ENCODE assay signal across 10 mouse cellular contexts in the genomic region with DNA sequence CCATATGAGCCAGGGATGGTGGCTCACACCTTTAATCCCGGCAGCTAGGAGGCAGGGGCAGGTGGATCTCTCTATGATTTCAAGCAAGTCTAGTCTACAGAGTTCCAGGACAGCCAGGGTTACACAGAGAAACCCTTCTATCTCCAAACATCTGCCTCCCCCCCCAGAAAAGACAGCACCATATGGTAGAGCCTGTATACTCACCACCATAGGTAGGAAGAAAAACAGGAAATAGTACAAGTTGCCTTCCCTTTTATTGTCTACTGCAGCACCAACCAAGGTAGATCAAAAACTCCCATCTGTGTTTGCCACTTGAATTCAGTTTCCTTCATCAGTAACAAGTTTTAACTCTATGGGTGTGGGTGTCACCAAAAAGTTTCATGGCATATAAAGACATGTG. TPM values are rescaled to one million over a fixed set of nuclear protein-coding genes. Genes with fewer than 3 reads are reported as not detected.
DNase-seq lines count a peak whose midpoint lies in the region; ATAC-seq and TF ChIP-seq lines count a peak whose summit lies in the region.
"Had no signal": no experiment of that assay in that cellular context is flagged by ENCODE, and none has a peak within 500 bp of the region (broad histone marks: within the 10 kb centered on the region; RNA-seq: fewer than 3 reads in every experiment).

No protein-coding gene starts in this region.

- no peak for DNase-seq in gastrocnemius, adult 2 months
- DNase-seq in gastrocnemius, postnatal 14 days: no peak
- DNase-seq in liver, embryonic 13.5 days: no peak
- DNase-seq in adrenal gland, postnatal 10 days: no peak
- DNase-seq in cerebellum, adult 9-11 months: no peak
- DNase-seq in layer of hippocampus, postnatal 14 days (ENCODE audit: low spot score in 2 of 2): no peak
- DNase-seq: gastrocnemius, postnatal 36 days; left cerebral cortex, postnatal 4 days had no signal

- peak overlapping the region; percentile 64 for H3ac ChIP-seq in C2C12 (ENCODE audit: control insufficient read depth, insufficient read length, low read depth)

- peaks cover 51% of the 10 kb centered on the region for H3K36me3 ChIP-seq in C2C12 (ENCODE audit: control insufficient read depth, insufficient read depth)
- H3K36me3 ChIP-seq in forebrain, embryonic 15.5 days: peaks cover 41% of the 10 kb centered on the region
- peaks cover 47% of the 10 kb centered on the region for H3K36me3 ChIP-seq in liver, embryonic 13.5 days

- intact Hi-C loops in gastrocnemius, adult 2 months (cut with DNase I): loop anchor here (2.0 kb wide), 2 partner anchors 21 to 35 kb away; a partner anchor contains a TSS
- intact Hi-C loops in gastrocnemius, postnatal 14 days (cut with DNase I; ENCODE audit: low total_unique reads): no loop called here

- H3K79me3 ChIP-seq in C2C12 (ENCODE audit: low read depth): peaks cover 17% of the 10 kb centered on the region

- peaks cover 46% of the 10 kb centered on the region for H3K79me2 ChIP-seq in C2C12 (ENCODE audit: control insufficient read depth, insufficient read depth)

- no peak for ATAC-seq in forebrain, embryonic 15.5 days (replicated peaks)
- no peak for ATAC-seq in liver, embryonic 13.5 days (ENCODE audit: low read depth)

- H3K4me1 ChIP-seq in forebrain, embryonic 15.5 days: peaks cover 22% of the 10 kb centered on the region
- peaks cover 29% of the 10 kb centered on the region for H3K4me1 ChIP-seq in liver, embryonic 13.5 days (replicated peaks)

- H3K27me3 ChIP-seq in C2C12 (ENCODE audit: control insufficient read depth, insufficient read depth, insufficient read length): no peaks in the 10 kb centered on the region
- H3K27me3 ChIP-seq in forebrain, embryonic 15.5 days: no peaks in the 10 kb centered on the region
- no peaks in the 10 kb centered on the region for H3K27me3 ChIP-seq in liver, embryonic 13.5 days

- H3K4me3 ChIP-seq in gastrocnemius, adult 2 months: peak overlapping the region; percentile 93
- H3K4me3 ChIP-seq in C2C12 (ENCODE audit: insufficient read depth, poor library complexity, severe bottlenecking): peak overlapping the region; percentile 97
- H3K4me3 ChIP-seq in forebrain, embryonic 15.5 days: peak overlapping the region; percentile 68
- H3K4me3 ChIP-seq in liver, embryonic 13.5 days (replicated peaks): peak overlapping the region; percentile 81

- peak overlapping the region; percentile 95 for H3K4me2 ChIP-seq in forebrain, embryonic 15.5 days (replicated peaks)
- H3K4me2 ChIP-seq in liver, embryonic 13.5 days: peak overlapping the region; percentile 95

- WGBS in forebrain, embryonic 15.5 days: 89% methylated on average over 1 of the region's 1 CpGs
- WGBS in liver, embryonic 13.5 days (ENCODE audit: insufficient replicate concordance): 82% methylated on average over 1 of the region's 1 CpGs

- no peaks in the 10 kb centered on the region for H3K9me3 ChIP-seq in forebrain, embryonic 15.5 days
- H3K9me3 ChIP-seq in liver, embryonic 13.5 days (replicated peaks): no peaks in the 10 kb centered on the region

- H3K27ac ChIP-seq in gastrocnemius, adult 2 months: no peak overlapping the region
- no peak overlapping the region for H3K27ac ChIP-seq in forebrain, embryonic 15.5 days (replicated peaks)
- no peak overlapping the region for H3K27ac ChIP-seq in liver, embryonic 13.5 days

- H3K9ac ChIP-seq in forebrain, embryonic 15.5 days (replicated peaks): 0 out of 2 replicates have a peak overlapping the region, but pooled peaks have one; percentile 67
- H3K9ac ChIP-seq in liver, embryonic 13.5 days: peak overlapping the region; percentile 92; the same call in 1 of the 2 replicates

- TF ChIP-seq CTCF in gastrocnemius, adult 2 months (IDR thresholded peaks at IDR 0.05): no peak
- no peak for TF ChIP-seq CTCF in C2C12 (IDR thresholded peaks at IDR 0.05; ENCODE audit: control insufficient read depth, insufficient read depth, insufficient read length)

TF ChIP-seq in C2C12, 6 proteins besides CTCF, POLR2A, EP300 and RAD21:
- TF ChIP-seq MAX (IDR thresholded peaks at IDR 0.05) (no peak), FOSL1 (IDR thresholded peaks at IDR 0.05; ENCODE audit: insufficient read depth, low read length, poor library complexity, severe bottlenecking) (no peak), MYOD1 (IDR thresholded peaks at IDR 0.05; ENCODE audit: control insufficient read depth, insufficient read length, low read depth) (no peak), CEBPB (IDR thresholded peaks at IDR 0.05; ENCODE audit: low read depth) (no peak)

RNA-seq across cellular contexts. Expression of a gene that starts 1.3 kb away (rescaled TPM):
- total RNA-seq in gastrocnemius, adult 2 months (2021): 100 to 1,000 TPM; 105 to 117 TPM
- 10 to 100 TPM; 78.5 to 84.4 TPM for total RNA-seq in gastrocnemius, postnatal 14 days (2021)
- polyA plus RNA-seq in C2C12 (2012; fragmentation: generic; extraction: Trizol): 143 TPM
- polyA plus RNA-seq in forebrain, embryonic 15.5 days (2015; fragmentation: Nextera tagmentation; extraction: Ambion mirVana): 101 and 106 TPM in 2 replicates
- 72.6 and 81.6 TPM in 2 replicates for polyA plus RNA-seq in liver, embryonic 13.5 days (2015; fragmentation: Nextera tagmentation; extraction: Ambion mirVana)
- 10 to 100 TPM; 51.0 to 53.3 TPM for total RNA-seq in adrenal gland, postnatal 10 days (2021)
- 10 to 100 TPM; 59.9 to 61.5 TPM for total RNA-seq in layer of hippocampus, postnatal 14 days (2021)

RNA-seq across cellular contexts. Expression of a gene that starts 10.6 kb away (rescaled TPM):
- total RNA-seq in gastrocnemius, adult 2 months (2021): 10 to 100 TPM in 1 of 2 experiments, 1 to 10 TPM in 1; 6.4 to 10.1 TPM
- total RNA-seq in gastrocnemius, postnatal 14 days (2021): 10 to 100 TPM; 15.8 to 17.9 TPM
- 37.7 TPM for polyA plus RNA-seq in C2C12 (2012; fragmentation: generic; extraction: Trizol)
- polyA plus RNA-seq in forebrain, embryonic 15.5 days (2015; fragmentation: Nextera tagmentation; extraction: Ambion mirVana): 19.7 and 21.1 TPM in 2 replicates
- 11.8 and 12.7 TPM in 2 replicates for polyA plus RNA-seq in liver, embryonic 13.5 days (2015; fragmentation: Nextera tagmentation; extraction: Ambion mirVana)
- total RNA-seq in adrenal gland, postnatal 10 days (2021): 10 to 100 TPM; 35.4 to 46.3 TPM
- total RNA-seq in layer of hippocampus, postnatal 14 days (2021): 10 to 100 TPM; 64.3 to 73.2 TPM

RNA-seq across cellular contexts. Expression of a gene that starts 19.3 kb away (rescaled TPM):
- total RNA-seq in gastrocnemius, adult 2 months (2021): not detected
- total RNA-seq in gastrocnemius, postnatal 14 days (2021): not detected
- polyA plus RNA-seq in C2C12 (2012; fragmentation: generic; extraction: Trizol): not detected
- polyA plus RNA-seq in forebrain, embryonic 15.5 days (2015; fragmentation: Nextera tagmentation; extraction: Ambion mirVana): 0.42 and 0.56 TPM in 2 replicates
- polyA plus RNA-seq in liver, embryonic 13.5 days (2015; fragmentation: Nextera tagmentation; extraction: Ambion mirVana): not detected in 2 replicates
- not detected for total RNA-seq in adrenal gland, postnatal 10 days (2021)
- not detected for total RNA-seq in layer of hippocampus, postnatal 14 days (2021)
- total RNA-seq: gastrocnemius, postnatal 36 days; left cerebral cortex, postnatal 4 days had no signal

RNA-seq across cellular contexts. Expression of a gene that starts 35.2 kb away (rescaled TPM):
- total RNA-seq in gastrocnemius, adult 2 months (2021): 100 to 1,000 TPM; 101 to 107 TPM
- 10 to 100 TPM; 36.2 to 38.4 TPM for total RNA-seq in gastrocnemius, postnatal 14 days (2021)
- not detected for polyA plus RNA-seq in C2C12 (2012; fragmentation: generic; extraction: Trizol)
- polyA plus RNA-seq in forebrain, embryonic 15.5 days (2015; fragmentation: Nextera tagmentation; extraction: Ambion mirVana): 0.11 and 0.42 TPM in 2 replicates
- 0.10 and 0.15 TPM in 2 replicates for polyA plus RNA-seq in liver, embryonic 13.5 days (2015; fragmentation: Nextera tagmentation; extraction: Ambion mirVana)
- total RNA-seq in adrenal gland, postnatal 10 days (2021): 1 to 10 TPM; 1.0 to 6.2 TPM
- total RNA-seq in layer of hippocampus, postnatal 14 days (2021): under 1 TPM; 0.28 to 0.33 TPM

RNA-seq across cellular contexts. Expression of a gene that starts 48.3 kb away (rescaled TPM):
- 100 to 1,000 TPM; 172 to 203 TPM for total RNA-seq in gastrocnemius, adult 2 months (2021)
- total RNA-seq in gastrocnemius, postnatal 14 days (2021): 100 to 1,000 TPM in 1 of 2 experiments, 10 to 100 TPM in 1; 95.1 to 113 TPM
- polyA plus RNA-seq in C2C12 (2012; fragmentation: generic; extraction: Trizol): 87.6 TPM
- polyA plus RNA-seq in forebrain, embryonic 15.5 days (2015; fragmentation: Nextera tagmentation; extraction: Ambion mirVana): 171 and 176 TPM in 2 replicates
- 1.9 and 2.2 TPM in 2 replicates for polyA plus RNA-seq in liver, embryonic 13.5 days (2015; fragmentation: Nextera tagmentation; extraction: Ambion mirVana)
- 10 to 100 TPM; 16.4 to 26.0 TPM for total RNA-seq in adrenal gland, postnatal 10 days (2021)
- total RNA-seq in layer of hippocampus, postnatal 14 days (2021): 100 to 1,000 TPM; 112 to 113 TPM
